Mouse (Mus musculus) CD4-positive, CD25-positive, alpha-beta regulatory T cell, adult 2 months (primary cell): ENCODE measurements at regions not wholly inside any gene's neighbourhood (a gene's known extent, or its start where the extent isn't known, plus 50 kb on each side); places are given as distances from the start of the nearest gene placed in this dataset.
A peak's percentile ranks its signal among the peaks of the same experiment; 100 is the strongest.
"Not testable (repeated sequence)": the region's sequence is repeated elsewhere in the genome, so short reads cannot be mapped to it uniquely, and the experiment has no call there.

ENCODE experiments used
- DNase-seq: peaks from one replicate; pipeline ENCODE4 v3.0.0-alpha.2; 2012; ENCODE audit warnings: low read depth, low spot score

DNA sequence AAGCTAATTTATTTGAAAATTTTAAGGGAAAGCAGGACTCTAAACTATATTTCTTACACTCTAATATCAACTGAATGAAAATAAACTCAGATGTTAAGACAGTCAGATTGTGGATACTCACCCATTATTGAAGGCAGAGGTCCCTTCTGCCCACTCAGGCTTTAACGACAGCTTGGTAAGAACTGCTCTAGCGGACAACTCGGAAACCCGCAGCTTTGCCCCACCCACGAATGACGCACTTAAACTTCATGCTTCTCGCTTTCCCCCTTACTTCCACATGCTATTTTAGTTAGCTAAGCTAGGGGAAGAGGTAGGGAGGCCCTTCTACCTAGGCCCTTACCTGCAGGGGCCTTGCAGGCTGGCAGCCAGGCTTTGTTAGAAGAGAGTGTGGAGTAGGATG, 50.8 kb upstream of the Elmo1 start:
- DNase-seq, result peak; percentile 10

DNA sequence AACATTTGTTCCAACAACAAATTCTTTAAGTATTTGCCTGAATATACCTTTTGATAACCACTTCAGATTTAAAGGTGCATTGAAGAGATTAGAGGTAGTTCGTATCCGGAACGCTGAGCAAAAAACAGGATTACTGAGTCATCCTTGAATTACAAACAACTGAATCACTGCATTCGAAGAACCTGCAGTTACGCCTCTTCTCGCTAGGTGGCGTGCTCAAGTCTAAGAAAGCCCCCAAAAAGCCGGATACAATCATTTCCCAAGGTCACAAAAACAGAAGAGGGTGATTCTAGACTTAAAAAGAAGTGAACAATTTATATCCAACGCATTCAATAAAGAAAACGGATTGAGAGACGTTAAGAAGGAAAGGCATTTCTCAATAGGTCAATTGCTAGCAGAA, 51.9 kb upstream of the Elmo1 start:
- DNase-seq, result peak; percentile 67

DNA sequence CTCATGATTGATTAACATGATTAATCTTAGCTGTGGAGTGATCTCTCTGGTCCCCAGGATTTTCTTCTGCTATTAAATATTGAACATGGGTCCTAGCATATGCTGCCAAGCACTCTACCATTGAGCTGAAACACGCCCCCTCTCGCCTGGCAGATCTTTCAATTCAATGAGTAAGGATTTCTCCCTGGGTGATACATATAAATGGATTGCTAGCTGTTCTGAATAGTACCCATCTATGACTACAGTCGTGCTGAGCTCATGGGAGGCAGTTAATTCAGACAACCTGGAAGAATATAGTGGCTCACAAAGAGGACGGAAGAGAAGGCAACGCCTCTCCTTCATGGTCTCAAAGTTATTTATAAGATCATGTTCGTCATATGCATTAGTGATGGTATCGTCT, 53.0 kb upstream of the Elmo1 start:
- no peak for DNase-seq

DNA sequence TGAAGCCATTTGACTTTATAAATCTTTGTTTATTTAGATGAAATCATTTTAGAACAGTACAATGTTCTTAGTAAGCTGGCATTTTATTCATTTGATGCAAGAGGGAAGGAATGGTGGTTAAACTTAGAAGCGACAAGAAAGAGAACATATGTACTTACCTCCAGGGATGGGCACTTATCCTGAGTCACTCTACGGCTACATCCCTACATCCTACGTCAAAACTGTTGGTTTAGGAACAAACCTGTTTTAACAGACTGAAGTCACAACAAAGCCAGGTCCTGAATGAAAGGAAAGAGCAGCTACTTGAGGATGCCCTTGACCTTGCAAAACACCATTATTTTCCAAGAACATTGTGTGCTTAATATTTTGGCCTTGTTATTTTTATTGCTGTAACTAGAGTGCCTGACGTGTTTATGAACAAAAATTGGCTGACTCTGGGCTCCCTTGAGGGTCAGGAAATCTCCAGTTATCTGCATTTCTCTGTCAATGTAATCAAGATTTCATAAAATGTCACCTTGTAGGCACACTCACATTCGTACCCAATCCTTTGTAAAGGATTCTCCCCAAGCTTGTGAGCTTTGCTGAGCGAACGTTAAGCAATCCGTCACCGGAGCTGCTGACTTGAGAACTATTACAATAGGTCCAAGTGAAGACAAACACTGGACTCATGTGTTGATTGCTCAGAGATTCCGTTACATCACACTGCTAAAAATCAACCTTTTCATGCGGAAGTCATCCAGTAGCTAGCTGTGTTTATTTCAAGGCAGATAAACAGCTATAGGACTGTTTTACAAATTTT, 56.3 kb upstream of the Elmo1 start:
- DNase-seq, result no peak

DNA sequence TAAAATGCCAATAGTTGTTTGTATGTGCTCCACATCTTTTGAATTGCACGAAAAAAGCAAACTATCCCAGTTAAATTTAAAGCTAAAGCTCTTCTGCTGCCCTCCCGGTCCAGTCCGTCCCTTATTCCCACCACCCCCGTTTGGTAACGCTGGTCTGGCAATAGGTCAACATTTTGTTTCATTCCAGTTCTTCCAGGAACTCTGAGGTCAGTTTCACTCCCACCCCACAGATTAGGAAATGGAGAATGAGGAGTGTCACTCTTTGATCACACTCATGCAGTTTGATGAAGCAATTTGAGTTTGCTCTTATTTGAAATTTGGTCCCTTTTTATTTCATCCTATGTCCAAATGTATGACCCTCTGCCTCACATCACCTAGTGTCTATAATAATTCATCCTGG, 58.7 kb upstream of the Elmo1 start:
- no peak for DNase-seq

DNA sequence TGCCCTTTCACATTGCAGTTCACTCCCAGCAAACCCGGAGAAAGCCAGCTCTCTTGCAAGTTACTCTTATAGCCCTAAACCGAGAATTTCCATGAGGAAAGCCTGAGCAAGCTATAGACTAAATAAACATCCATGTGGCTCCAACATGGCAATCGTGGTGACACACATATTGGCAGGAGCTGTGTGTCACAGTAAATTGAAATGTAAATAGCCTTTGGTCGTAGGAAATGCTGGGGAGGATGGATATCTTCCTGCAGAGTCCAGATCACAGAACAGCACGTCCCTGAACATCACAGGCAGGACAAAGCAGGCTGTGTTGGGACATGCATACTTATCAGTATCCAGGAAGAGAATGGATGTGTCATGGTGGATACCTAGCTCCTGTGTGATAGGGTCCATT, 59.3 kb upstream of the Elmo1 start:
- DNase-seq, result no peak

DNA sequence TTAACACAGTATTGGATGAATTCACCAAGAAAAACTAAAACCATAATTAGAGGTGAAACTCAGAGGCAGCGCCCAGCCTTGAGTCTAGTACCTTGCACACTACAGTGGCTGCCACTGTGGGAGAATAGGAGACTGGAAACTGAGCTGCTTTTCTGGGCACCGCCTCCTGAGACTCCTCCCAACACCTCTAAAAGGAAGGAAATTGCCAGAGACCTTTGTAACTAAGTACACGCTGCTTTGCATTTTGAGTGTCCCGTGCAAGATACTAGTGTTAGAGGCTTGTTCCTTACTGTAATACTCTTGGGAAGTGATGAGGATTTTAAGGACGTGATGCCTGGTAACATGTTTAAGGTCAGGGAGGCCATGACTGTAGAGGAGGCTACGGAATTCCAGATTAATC, 63.8 kb upstream of the Elmo1 start:
- no peak for DNase-seq

DNA sequence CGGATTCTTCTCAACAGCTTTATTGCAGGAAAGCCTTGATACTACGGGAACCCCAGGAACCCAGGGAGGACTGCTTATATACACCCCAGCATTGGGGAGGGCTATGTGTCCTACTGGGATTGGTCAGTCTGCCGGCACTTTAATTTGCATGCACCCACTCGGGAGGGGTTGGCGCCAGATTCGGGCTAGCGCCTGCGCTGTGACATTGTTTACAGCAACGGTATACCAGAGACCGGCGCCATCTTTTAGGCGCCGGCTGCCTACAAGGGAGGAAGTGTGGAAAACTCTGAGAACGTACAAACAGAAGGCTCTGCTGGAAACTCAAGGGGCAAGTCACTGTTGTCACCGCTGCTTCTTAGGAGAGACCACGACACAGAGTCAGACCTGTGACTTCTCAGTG, 73.9 kb upstream of the Elmo1 start:
- not testable (repeated sequence) for DNase-seq

DNA sequence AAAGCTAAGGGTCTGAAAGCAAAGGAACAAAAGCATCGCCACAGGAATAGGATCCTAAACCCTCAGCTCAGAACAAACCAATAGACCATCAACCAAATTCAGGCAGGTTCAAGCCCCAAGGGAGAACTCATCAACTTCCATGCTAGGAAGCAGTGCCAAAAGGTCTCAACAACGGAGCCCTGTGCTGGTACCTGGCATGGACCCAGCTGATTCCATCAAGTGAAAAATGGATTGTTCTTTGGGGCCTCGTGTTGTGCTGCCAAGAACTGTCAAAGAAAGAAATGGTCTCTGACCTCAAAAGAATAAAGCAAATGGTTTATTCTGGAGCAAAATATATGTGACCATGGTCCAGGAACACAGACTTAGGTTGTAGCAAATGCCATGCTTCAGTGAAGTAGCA, 77.8 kb upstream of the Elmo1 start:
- no peak for DNase-seq

DNA sequence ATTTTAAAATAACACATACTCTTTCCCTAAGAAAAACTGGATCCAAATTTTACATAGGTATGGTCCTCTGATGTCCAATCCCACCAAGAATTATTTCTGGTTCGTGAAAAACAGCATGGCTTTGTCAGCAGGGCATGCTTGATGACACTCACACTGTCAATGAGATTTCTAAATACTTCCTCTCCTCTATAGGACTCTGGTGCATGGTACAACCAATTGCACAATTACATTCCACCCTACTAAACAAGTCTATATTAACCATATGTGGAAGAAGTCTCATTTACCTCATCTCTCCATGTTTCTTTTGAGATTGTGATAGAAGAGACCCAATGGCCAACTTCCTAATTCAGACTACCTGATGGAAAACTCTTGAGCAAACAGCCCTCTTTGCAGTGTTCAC, 81.2 kb upstream of the Elmo1 start:
- DNase-seq, result no peak

DNA sequence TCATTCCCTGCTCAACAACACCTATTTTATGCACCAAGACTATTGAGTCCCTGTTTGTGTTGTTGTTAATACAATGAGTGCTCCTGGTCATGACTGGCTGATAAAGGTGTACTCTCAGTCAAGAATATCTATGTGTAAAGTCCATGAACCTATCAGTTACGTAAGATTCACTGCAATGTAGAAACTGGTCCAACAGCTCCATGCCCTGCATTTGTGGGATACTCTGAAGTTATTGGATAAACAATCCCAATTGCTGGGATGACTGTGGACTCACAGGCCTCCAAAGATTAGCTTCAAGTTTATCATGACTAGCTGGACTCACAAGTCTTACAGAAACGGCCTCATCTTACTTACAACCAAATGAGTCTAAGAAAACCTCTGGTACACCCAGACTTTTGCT, 82.8 kb upstream of the Elmo1 start:
- no peak for DNase-seq

DNA sequence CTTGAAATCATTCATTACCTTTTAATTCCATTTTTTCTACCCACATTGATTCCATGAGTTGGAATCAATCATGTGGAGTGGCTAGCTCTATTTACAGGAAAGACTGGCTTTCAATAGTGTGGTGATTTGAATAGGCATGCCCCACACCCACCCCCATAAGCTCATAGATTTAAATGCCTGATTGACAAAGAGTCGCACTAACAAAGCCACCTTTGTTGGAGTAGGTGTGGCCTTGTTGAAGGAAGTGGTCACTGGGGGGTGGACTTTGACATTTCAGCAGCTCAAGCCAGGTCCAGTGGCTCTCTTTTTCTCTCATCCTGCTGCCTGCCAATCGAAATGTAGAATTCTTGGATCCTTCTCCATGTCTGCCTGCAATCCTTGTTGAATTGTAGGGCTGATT, 92.8 kb upstream of the Elmo1 start:
- no peak for DNase-seq

DNA sequence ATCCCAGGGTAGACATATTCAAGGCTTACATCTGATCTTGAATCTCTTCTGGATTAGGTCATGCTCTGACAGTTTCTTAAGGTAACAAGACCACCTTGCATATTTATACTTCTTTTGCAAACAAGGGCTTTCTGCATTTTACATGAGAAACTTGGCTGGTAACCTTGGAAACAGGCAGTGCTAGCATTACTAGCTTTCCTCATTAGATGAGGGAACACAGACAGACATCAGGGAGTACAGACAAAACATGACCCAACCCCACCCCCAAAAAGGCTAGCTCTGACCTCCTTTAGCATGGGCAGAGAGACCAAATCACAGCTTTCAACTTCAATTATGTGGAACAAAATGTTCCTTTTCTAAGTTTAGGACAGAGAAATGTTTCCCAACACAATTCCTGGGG, 114.8 kb upstream of the Elmo1 start:
- no peak for DNase-seq

DNA sequence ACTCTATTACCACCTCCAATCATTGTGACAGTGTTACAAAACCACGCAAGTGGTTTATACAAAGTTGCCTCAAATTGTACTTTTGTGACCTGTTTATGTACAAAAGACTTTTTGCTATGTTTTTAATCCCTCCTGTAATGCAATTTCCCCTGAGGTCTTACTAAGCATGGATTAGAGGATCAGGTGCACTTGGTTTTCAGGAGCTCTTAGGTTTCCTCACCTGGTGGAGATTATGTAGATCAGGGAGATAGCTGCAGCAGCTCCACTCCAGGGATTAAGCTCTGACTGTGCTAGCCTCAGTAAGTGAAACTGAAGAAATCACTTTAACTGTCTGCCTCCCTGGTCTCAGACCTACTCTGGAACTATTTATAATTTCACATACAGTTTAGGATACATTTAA, 123.8 kb upstream of the Elmo1 start:
- DNase-seq, result no peak

DNA sequence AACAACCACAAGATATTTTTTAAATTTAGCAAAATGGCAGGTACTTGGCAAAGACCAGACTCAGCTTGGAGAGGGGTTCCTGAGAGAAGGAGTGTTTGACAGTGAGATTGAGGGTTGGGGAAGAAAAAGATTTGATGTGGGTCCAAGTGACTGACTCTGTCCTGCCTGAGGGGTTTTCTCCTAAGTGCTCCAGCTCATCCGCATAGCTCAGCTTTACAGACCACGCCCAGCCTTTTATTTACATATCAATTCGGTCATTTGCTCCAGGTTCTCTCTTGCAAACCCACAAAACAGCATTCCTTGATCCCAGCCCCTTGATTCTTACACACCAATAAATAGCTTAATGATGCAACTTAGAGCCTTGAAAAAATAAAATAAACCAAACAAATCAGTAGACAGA, 127.4 kb upstream of the Elmo1 start:
- DNase-seq, result no peak

DNA sequence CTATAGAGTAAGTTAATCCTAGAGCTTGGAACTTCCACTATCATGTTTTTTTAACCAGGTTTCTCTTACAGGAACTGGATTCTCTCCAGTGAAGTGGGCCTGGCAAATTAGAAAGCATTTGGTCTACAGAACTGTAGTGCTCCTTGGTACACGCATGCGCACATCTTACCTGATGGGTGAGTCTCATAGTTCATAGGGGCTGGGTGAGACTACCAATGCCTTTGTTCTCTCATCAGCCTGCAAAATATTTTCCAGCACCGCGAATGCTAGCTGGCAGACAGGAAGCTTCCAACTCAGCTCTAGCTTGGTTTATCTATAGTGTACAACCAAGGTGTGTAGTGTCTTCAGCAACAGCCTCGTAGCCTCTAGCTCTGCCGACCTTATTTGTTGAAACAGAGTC, 104.7 kb upstream of the Gpr141 start:
- DNase-seq, result peak; percentile 12

DNA sequence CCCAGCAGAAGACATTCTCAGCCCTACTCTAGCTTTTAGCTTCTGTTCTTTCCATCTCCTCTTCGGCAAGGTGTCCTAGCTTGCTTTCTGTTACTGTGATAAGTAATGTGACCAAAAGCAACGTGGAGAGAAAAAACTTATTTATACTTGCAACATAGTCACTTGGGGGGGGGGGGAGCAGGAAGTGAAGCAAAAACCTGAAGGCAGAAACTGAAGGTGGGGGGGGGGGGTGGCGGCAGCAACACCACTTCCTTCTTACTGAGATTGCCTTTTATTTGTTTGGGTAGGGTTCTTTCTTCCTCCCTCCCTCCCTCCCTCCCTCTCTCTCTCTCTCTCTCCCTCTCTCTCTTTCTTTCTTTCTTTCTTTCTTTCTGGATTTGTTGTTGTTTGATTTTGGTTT, 103.8 kb upstream of the Gpr141 start:
- DNase-seq, result peak; percentile 14

DNA sequence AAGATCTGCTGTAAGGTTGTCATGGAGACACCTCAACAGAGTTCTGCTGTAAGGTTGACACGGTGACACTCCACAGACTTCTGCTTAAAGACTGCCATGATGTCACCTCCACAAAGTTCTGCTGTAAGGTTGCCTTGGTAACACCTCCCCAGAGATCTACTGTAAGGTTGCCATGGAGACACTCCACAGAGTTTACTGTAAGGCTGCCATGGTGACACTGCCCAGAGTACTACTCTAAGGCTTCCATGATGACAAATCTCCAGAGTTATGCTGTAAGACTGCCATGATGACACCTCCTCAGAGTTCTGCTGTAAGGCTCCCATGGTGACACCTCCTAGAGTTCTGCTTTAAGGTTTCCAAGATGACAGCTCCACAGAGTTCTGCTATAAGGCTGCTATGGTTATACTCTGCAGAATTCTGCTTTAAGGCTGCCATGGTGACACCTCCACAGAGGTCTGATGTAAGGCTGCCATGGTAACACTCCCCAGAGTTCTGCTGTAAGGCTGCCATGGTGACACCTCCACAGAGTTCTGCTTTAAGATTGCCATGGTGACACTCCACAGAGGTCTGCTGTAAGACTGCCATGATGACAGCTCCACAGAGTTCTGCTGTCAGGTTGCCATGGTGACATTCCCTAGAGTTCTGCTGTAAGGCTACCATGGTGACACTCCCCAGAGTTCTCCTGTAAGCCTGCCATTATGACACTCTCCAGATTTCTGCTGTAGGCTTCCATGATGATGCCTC, 97.2 kb upstream of the Gpr141 start:
- DNase-seq, result no peak

DNA sequence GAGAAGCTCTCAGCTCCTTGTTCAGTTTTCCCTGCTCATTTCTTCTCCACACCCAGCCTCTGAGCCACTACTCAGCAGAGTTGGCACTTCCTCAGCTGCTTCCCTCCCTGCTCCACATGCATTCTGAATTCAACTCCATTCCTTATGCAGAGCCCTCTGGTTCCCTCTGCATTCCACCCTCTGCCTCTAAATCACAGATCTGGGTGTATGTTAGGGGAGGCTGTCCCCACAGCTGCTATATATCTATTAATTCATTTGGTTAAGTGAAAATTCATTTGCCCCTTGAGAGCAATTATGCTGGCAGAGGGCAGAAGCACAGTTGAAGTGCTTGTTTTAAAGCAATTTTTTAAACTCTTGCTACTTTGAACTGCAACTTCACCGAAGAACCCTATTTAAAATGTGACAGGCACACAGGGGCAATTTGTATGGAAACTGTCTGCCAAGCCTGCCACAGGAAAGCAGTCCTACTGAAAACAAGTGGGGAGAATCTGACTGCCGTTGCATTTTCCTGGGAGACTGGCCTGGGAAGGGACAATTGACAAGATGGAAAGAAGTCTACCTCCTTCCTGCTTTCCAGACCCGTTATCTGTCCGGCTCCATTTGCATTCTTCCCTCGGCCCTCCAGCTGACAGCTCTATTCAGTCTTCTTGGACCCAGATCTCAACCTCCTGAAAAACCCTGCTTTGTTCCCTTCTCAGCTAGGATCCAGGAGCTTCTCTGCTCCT, 88.0 kb upstream of the Gpr141 start:
- no peak for DNase-seq

DNA sequence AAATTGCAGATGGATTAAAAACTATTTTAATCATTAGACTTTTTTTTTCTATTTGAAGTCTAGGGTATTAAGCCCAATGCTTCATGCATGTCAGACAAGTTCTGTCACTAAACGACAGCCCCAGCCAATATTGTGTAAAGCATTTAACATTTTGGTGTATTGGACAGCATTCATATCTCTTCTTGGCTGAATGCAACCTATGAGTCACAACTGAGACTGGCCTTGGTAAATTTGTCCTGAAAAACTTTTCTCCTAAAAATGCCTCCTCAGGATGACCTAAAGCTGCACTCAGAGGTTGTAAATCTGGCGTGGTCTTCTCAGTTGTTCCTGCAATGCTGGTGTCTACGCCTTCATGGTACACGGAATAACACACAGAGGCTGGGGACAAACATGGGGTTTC, 78.7 kb upstream of the Gpr141 start:
- DNase-seq, result no peak

DNA sequence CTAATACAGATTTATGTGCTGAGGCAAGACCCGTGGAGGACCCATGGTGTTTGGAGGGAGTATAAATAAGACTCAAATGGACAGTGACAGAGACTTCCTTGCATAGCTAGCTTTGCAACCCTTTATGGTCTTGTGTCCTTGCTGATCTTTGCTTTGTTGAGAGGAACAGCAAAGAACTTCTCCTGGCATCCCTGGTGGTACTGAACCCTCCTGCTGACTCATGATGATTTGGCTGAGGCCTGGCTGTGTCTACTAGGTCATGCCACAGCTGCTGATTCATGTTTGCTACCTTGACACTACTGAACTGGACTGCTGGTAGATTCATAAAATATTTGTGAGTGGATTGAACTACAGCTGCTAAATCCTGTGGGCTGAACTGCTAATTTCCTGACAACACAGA, 73.1 kb upstream of the Gpr141 start:
- DNase-seq, result no peak

DNA sequence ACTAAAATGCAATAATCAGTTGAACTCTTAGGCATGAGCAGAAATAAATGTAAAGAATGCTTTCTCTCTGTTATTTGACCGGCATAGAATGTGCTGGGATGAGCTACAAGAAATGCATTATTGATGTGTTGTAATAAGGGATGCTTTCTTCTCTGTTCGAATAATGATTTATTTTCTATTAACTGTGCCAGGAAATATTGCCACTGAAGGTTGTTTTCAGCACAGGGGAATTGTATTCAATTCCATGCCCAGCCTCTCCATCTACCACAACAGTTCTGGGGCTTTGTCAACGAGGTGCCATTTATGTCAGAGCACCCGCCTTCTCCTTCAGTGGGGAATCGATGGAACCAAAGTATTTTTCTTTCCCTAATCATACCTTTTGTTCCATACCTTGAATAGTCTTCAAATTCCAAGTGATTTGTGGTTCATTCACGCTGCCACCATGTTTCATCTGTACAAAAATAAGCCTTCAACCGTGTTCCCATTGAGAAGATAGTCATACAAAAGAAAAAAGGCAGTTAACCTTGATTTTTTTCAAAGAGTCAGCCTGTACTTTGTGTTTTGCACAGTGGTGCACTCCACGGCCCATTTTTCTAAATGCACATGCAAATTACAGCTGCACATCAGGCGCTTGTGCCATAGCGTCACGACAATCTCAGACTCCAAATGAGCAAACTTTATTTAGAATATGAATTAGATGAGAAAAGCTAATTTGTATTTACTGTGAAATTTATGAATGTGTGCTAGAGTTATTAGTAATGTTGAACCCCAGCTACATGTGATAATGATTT, 65.1 kb upstream of the Gpr141 start:
- DNase-seq, result no peak
